Mouse (Mus musculus) myocyte (in vitro differentiated cells): Measurements from ENCODE around the gene Asb7. TPM values are rescaled to one million over a fixed set of nuclear protein-coding genes. Genes with fewer than 3 reads are reported as not detected.
A peak's percentile ranks its signal among the peaks of the same experiment; 100 is the strongest.

Source experiments
- H3K27me3 ChIP-seq: one replicate; pipeline ENCODE4 v1.6.1; 2011; ENCODE audit not compliant: control insufficient read depth, insufficient read depth, insufficient read length
- H3K36me3 ChIP-seq: one replicate; pipeline ENCODE4 v1.6.1; 2011; ENCODE audit not compliant: control insufficient read depth, insufficient read depth
- H3K4me2 ChIP-seq: one replicate; pipeline ENCODE4 v1.6.1; 2011; ENCODE audit warnings: low read depth, control low read depth
- H3K4me3 ChIP-seq: one replicate; pipeline ENCODE4 v1.5.1; 2011; ENCODE audit warnings: mild to moderate bottlenecking, control low read depth, moderate library complexity
- H3K79me2 ChIP-seq: one replicate; pipeline ENCODE4 v1.6.1; 2011; ENCODE audit not compliant: control insufficient read depth, insufficient read depth
- H3ac ChIP-seq: one replicate; pipeline ENCODE4 v1.6.1; 2011; ENCODE audit not compliant: control insufficient read depth, insufficient read length
- CEBPB ChIP-seq: IDR thresholded peaks from 2 replicates; pipeline ENCODE4 v1.6.1; 2011; ENCODE audit warnings: mild to moderate bottlenecking, moderate library complexity; ENCODE audit not compliant: poor library complexity, insufficient read depth, severe bottlenecking
- E2F4 ChIP-seq: IDR thresholded peaks from one replicate; pipeline ENCODE4 v1.6.1; 2011; ENCODE audit warnings: mild to moderate bottlenecking, control low read depth, moderate library complexity; ENCODE audit not compliant: insufficient read depth
- MAX ChIP-seq: IDR thresholded peaks from one replicate; pipeline ENCODE4 v1.6.1; 2011; ENCODE audit warnings: low read depth, mild to moderate bottlenecking, control low read depth
- MYOD1 ChIP-seq, 3 experiments: IDR thresholded peaks; one replicate each; pipeline ENCODE4 v1.6.1; 2011; ENCODE audit warnings: control low read depth in 2 of 3, low read depth in 2 of 3, mild to moderate bottlenecking in 2 of 3, moderate library complexity in 1 of 3; ENCODE audit not compliant: insufficient read length in 2 of 3, control insufficient read depth in 1 of 3
- MYOG ChIP-seq, 3 experiments: IDR thresholded peaks; one replicate each; pipeline ENCODE4 v1.6.1; 2011; ENCODE audit warnings: control low read depth in 2 of 3, low read depth in 2 of 3, mild to moderate bottlenecking in 2 of 3; ENCODE audit not compliant: insufficient read length in 2 of 3, control insufficient read depth in 1 of 3, insufficient read depth in 1 of 3
- POLR2A ChIP-seq: IDR thresholded peaks from one replicate; pipeline ENCODE4 v1.6.1; 2011; ENCODE audit warnings: low read depth, mild to moderate bottlenecking, control low read depth, moderate library complexity; ENCODE audit not compliant: insufficient read length
- POLR2AphosphoS2 ChIP-seq: IDR thresholded peaks from one replicate; pipeline ENCODE4 v1.6.1; 2011; ENCODE audit warnings: low read depth, control low read depth; ENCODE audit not compliant: insufficient read length
- REST ChIP-seq: IDR thresholded peaks from one replicate; pipeline ENCODE4 v1.6.1; 2011; ENCODE audit warnings: mild to moderate bottlenecking, control low read depth, moderate library complexity; ENCODE audit not compliant: insufficient read depth, insufficient read length
- SRF ChIP-seq: IDR thresholded peaks from one replicate; pipeline ENCODE4 v1.6.1; 2011; ENCODE audit warnings: low read depth; ENCODE audit not compliant: control insufficient read depth, insufficient read length
- TCF12 ChIP-seq: IDR thresholded peaks from one replicate; pipeline ENCODE4 v1.6.1; 2011; ENCODE audit warnings: mild to moderate bottlenecking, control low read depth; ENCODE audit not compliant: poor library complexity, insufficient read depth, severe bottlenecking
- TCF3 ChIP-seq: IDR thresholded peaks from one replicate; pipeline ENCODE4 v1.6.1; 2011; ENCODE audit warnings: low read depth, control low read depth; ENCODE audit not compliant: insufficient read length
- USF1 ChIP-seq: IDR thresholded peaks from one replicate; pipeline ENCODE4 v1.6.1; 2011; ENCODE audit warnings: low read depth, mild to moderate bottlenecking, control low read depth, moderate library complexity
- polyA plus RNA-seq: library from polyadenylated mRNA; unstranded; fragments of >200 nt; fragmentation: generic; extraction: Trizol; gene quantifications from one replicate; pipeline ENCODE4 v1.2.1, GENCODE M21; 2012; ENCODE audit warnings: missing spikeins

Asb7 gene
- polyA plus RNA-seq, 1 experiment, result 4.8 TPM

DNA sequence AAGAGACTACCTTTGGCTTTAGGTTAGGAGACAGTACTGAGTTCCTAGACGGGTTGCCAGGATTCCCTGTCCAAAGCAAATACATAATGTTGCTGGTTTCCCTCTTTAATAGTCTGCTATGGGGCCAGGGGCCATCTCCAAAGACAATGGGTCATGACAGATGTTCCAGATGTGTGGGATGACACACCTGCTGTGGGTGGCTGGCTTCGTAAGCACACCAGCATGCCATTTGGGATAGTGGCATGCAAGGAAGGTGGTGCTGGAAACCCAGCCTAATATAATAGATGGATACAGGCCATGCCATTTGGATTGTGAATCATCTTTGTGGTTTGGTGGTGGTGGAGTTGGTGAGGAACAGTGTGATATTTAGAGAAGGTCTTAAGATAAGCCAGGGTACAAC lies 39.8 kb upstream of the Asb7 start:
- no peak for TF ChIP-seq TCF12
- TF ChIP-seq TCF3, result peak; percentile 15
- peak in 2 of 3 experiments; percentile 41 to 78 for TF ChIP-seq MYOG (IDR thresholded peaks at IDR 0.05; ENCODE audit: control insufficient read depth in 1 of 3, insufficient read depth in 1 of 3, insufficient read length in 2 of 3, low read depth in 2 of 3)
- TF ChIP-seq MYOD1 (IDR thresholded peaks at IDR 0.05; ENCODE audit: control insufficient read depth in 1 of 3, insufficient read length in 2 of 3, low read depth in 2 of 3), result peak in 2 of 3 experiments; percentile 93 to 94
- Histone ChIP-seq H3K27me3 (no peaks in the 10 kb centered on the region), H3K4me3 (no peak overlapping the region), H3K36me3 (no peaks in the 10 kb centered on the region), H3K79me2 (no peaks in the 10 kb centered on the region), H3ac (no peak overlapping the region), H3K4me2 (no peak overlapping the region)

DNA sequence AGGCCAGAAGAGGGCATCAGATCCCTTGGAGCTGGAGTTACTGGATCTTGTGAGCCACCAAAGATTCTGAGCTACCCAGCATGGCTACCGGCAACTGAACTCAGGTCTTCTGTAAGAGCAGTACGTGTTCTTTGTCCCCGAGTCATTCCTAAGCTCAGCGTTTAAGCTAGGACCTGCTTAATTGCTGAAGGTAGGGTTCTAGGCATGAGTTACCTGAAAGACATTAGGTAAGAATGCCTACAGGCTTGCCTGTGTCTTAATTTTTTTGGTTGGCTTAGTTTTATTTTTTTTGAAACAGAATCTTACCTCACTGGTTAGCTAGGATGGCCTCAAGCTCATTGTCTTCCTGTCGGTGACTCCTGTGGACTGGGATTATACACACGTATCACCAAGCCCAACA lies 38.7 kb upstream of the Asb7 start:
- Histone ChIP-seq H3ac (no peak overlapping the region), H3K79me2 (no peaks in the 10 kb centered on the region), H3K4me3 (no peak overlapping the region), H3K4me2 (no peak overlapping the region), H3K27me3 (no peaks in the 10 kb centered on the region), H3K36me3 (no peaks in the 10 kb centered on the region)
- no peak for TF ChIP-seq E2F4
- no peak for TF ChIP-seq POLR2AphosphoS2
- no peak for TF ChIP-seq MYOG (IDR thresholded peaks at IDR 0.05; ENCODE audit: control insufficient read depth in 1 of 3, insufficient read depth in 1 of 3, insufficient read length in 2 of 3, low read depth in 2 of 3)

DNA sequence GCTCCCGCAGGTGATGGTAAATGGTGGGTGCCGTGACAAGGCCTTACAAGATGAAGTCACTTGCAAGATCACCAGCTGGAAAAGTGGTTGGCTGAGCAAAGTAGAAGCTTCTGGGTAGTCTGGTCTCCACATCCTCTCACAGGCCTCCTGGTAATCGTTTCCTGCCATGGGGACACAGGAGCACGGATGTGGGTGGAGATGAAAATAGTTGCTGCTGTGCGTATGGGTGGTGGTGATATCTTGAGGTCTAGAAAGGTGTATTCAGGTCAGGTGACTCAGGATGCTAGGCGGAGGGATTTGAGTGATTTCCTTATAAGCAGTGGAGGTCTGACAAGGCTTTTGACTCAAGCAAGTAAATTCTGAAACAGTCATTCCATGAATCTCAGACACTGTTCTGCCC lies 35.6 kb upstream of the Asb7 start:
- no peak for TF ChIP-seq E2F4
- TF ChIP-seq USF1, result no peak
- TF ChIP-seq MAX, result no peak
- no peak for TF ChIP-seq TCF12
- H3K4me3 ChIP-seq, result no peak overlapping the region
- H3ac ChIP-seq, result no peak overlapping the region
- H3K4me2 ChIP-seq, result no peak overlapping the region
- no peaks in the 10 kb centered on the region for H3K27me3 ChIP-seq
- no peaks in the 10 kb centered on the region for H3K36me3 ChIP-seq
- H3K79me2 ChIP-seq, result no peaks in the 10 kb centered on the region

DNA sequence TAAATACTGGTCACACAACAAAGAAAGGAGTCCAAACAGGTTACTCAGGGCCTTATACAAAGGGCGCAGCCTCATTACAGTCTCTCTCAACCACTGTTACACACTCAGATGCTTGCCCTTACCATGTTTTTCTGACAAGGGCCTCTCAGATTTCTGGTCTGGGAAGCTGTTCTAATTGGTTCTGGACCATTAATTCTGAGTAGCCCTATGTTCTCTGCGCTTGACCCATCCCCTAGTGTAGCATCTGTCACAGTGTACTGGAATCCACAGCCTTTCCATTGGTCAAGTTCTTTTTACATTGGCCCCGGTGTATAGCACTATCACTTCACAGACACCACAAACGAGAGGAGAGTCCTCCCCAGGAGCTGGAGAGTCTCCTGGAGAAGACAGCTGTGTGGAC lies 35.1 kb upstream of the Asb7 start:
- Histone ChIP-seq H3K4me3 (no peak overlapping the region), H3ac (no peak overlapping the region), H3K79me2 (no peaks in the 10 kb centered on the region), H3K36me3 (peaks cover under 1% of the 10 kb centered on the region), H3K4me2 (no peak overlapping the region), H3K27me3 (no peaks in the 10 kb centered on the region)
- no peak for TF ChIP-seq REST
- no peak for TF ChIP-seq POLR2A
- TF ChIP-seq MYOD1 (IDR thresholded peaks at IDR 0.05; ENCODE audit: control insufficient read depth in 1 of 3, insufficient read length in 2 of 3, low read depth in 2 of 3), result no peak
- no peak for TF ChIP-seq POLR2AphosphoS2
- TF ChIP-seq USF1, result no peak
- no peak for TF ChIP-seq TCF12
- TF ChIP-seq SRF, result no peak
- TF ChIP-seq CEBPB, result no peak
- no peak for TF ChIP-seq MYOG (IDR thresholded peaks at IDR 0.05; ENCODE audit: control insufficient read depth in 1 of 3, insufficient read depth in 1 of 3, insufficient read length in 2 of 3, low read depth in 2 of 3)
- TF ChIP-seq MAX, result no peak
- TF ChIP-seq TCF3, result no peak
- TF ChIP-seq E2F4, result no peak

DNA sequence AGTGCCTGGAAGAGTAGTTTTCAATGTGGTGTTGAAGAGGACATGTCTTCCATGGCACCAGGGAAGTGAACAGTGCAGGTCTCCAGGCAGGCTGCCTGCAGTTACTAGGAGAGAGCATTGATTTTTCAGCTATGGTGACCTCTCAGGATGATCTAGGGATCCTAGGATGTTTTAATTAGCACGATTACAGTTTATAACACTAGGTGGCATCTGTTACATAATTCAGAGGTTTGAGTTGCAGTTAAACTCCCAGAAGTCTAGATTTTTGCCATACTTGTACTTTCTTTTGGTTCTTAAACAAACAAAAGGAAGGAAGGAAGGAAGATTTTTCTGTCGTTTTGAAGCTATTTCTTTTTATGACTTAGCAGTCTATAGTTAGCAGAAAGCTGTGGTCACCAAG lies 21.8 kb upstream of the Asb7 start:
- Histone ChIP-seq H3ac (no peak overlapping the region), H3K4me2 (no peak overlapping the region), H3K36me3 (peaks cover 18% of the 10 kb centered on the region), H3K4me3 (no peak overlapping the region), H3K27me3 (no peaks in the 10 kb centered on the region), H3K79me2 (no peaks in the 10 kb centered on the region)
- TF ChIP-seq USF1 (no peak), POLR2A (no peak), CEBPB (no peak), MAX (no peak), POLR2AphosphoS2 (no peak), REST (no peak), MYOD1 (IDR thresholded peaks at IDR 0.05; ENCODE audit: control insufficient read depth in 1 of 3, insufficient read length in 2 of 3, low read depth in 2 of 3) (no peak)

DNA sequence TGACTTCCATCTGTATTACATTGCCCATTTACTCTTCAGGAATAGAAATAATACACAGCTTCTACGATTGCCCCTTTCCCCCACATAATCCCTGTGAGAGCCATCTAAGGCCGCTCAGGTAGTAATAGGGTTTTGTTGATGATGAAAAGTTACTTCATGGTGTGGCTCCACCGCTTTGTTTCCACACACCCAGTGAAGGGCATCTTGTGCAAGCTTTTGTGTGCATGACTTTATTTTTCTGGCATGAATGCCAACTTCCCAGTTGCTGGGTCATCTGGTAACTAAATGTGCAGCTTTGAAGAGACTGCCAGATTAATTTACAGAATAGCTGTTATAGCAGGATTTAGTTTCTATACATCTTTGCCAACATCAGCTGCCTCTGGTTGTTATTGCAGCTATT lies 15.2 kb upstream of the Asb7 start:
- TF ChIP-seq TCF3 (no peak), CEBPB (no peak), POLR2A (no peak), SRF (no peak), MYOD1 (IDR thresholded peaks at IDR 0.05; ENCODE audit: control insufficient read depth in 1 of 3, insufficient read length in 2 of 3, low read depth in 2 of 3) (no peak), E2F4 (no peak), POLR2AphosphoS2 (no peak), MYOG (IDR thresholded peaks at IDR 0.05; ENCODE audit: control insufficient read depth in 1 of 3, insufficient read depth in 1 of 3, insufficient read length in 2 of 3, low read depth in 2 of 3) (no peak), MAX (no peak), USF1 (no peak), REST (no peak), TCF12 (no peak)
- Histone ChIP-seq H3ac (no peak overlapping the region), H3K4me3 (no peak overlapping the region), H3K27me3 (no peaks in the 10 kb centered on the region), H3K36me3 (no peaks in the 10 kb centered on the region), H3K79me2 (no peaks in the 10 kb centered on the region), H3K4me2 (no peak overlapping the region)
